Mouse (Mus musculus) kidney, adult 2 months (tissue): ENCODE measurements at regions not wholly inside any gene's neighbourhood (a gene's known extent, or its start where the extent isn't known, plus 50 kb on each side); places are given as distances from the start of the nearest gene placed in this dataset.

Experiments used
- CTCF ChIP-seq: fragments of 200-500 bp; conservative IDR thresholded peaks from 2 replicates; pipeline ENCODE4 v1.5.1; 2011; ENCODE audit warnings: low read depth, mild to moderate bottlenecking, control low read depth, low read length, moderate library complexity, mixed read lengths; ENCODE audit not compliant: insufficient read depth, insufficient read length
- POLR2A ChIP-seq: fragments of 200-500 bp; IDR thresholded peaks from one replicate; pipeline ENCODE4 v1.6.1; 2011; ENCODE audit warnings: low read depth, low read length, control low read depth

GRCm38 (mm10) chr14:123100371-123100770 lies 116.5 kb upstream of the Tmtc4 start:
- TF ChIP-seq POLR2A: no peak
- no peak for TF ChIP-seq CTCF
